Mouse (Mus musculus): ENCODE results near the gene Brca2. TPM values are rescaled to one million over a fixed set of nuclear protein-coding genes. Genes with fewer than 3 reads are reported as not detected.

Gene Brca2
- polyA plus RNA-seq, 3 experiments from 2014 or later = 7.1 to 9.2 (median 8.4) TPM

- ATAC-seq = no peak
Measured at GRCm38 (mm10) chr5:150566226-150566625, 43.8 kb downstream of the Brca2 start.

- no peak for ATAC-seq
Measured at GRCm38 (mm10) chr5:150566971-150567370, 44.5 kb downstream of the Brca2 start.

GRCm38 (mm10) chr5:150570496-150571219 lies 48.2 kb downstream of the Brca2 start:
- ATAC-seq = no peak

GRCm38 (mm10) chr5:150574403-150574802 lies 52.0 kb downstream of the Brca2 start:
- no peak for ATAC-seq

- no peak for ATAC-seq
Measured at GRCm38 (mm10) chr5:150574885-150575284, 52.5 kb downstream of the Brca2 start.

GRCm38 (mm10) chr5:150576832-150577231 lies 54.4 kb downstream of the Brca2 start:
- ATAC-seq = no peak

GRCm38 (mm10) chr5:150578613-150579171 lies 56.3 kb downstream of the Brca2 start:
- ATAC-seq = no peak

- ATAC-seq = no peak
Measured at GRCm38 (mm10) chr5:150581180-150581579, 58.8 kb downstream of the Brca2 start.

GRCm38 (mm10) chr5:150583181-150583580 lies 60.8 kb downstream of the Brca2 start:
- ATAC-seq = no peak

GRCm38 (mm10) chr5:150583622-150584336 lies 61.3 kb downstream of the Brca2 start:
- ATAC-seq = no peak

- ATAC-seq = no peak
Measured at GRCm38 (mm10) chr5:150584337-150584729, 61.9 kb downstream of the Brca2 start.

- no peak for ATAC-seq
Measured at GRCm38 (mm10) chr5:150589945-150590344, 67.5 kb downstream of the Brca2 start.

GRCm38 (mm10) chr5:150592186-150592903 lies 69.9 kb downstream of the Brca2 start:
- peak; percentile 53 for ATAC-seq

GRCm38 (mm10) chr5:150592904-150593755 lies 70.7 kb downstream of the Brca2 start:
- peak; percentile 38 for ATAC-seq

GRCm38 (mm10) chr5:150593756-150594648 lies 71.6 kb downstream of the Brca2 start:
- ATAC-seq = peak; percentile 45

GRCm38 (mm10) chr5:150594649-150595339 lies 72.4 kb downstream of the Brca2 start:
- ATAC-seq = peak; percentile 4

- ATAC-seq = peak; percentile 5
Measured at GRCm38 (mm10) chr5:150595366-150596016, 73.1 kb downstream of the Brca2 start.

GRCm38 (mm10) chr5:150597088-150597487 lies 74.7 kb downstream of the Brca2 start, which contains the start of gene N4bp2l1:
Gene N4bp2l1, minus strand, starts transcription at chr5:150597188.
- no peak for ATAC-seq
